Mouse (Mus musculus) cerebellum, postnatal 10 days (tissue): ENCODE results near the gene Tax1bp1.
A peak's percentile ranks its signal among the peaks of the same experiment; 100 is the strongest.
"Not testable (repeated sequence)": the region's sequence is repeated elsewhere in the genome, so short reads cannot be mapped to it uniquely, and the experiment has no call there.

ENCODE experiments used
- DNase-seq, 2 experiments: peaks; one replicate each; pipeline ENCODE4 v3.0.0; 2021; ENCODE audit warnings: mixed read lengths in 2 of 2

The Tax1bp1 gene

GRCm38 (mm10) chr6:52713104-52713896 is at the start of gene Tax1bp1:
Tax1bp1 (plus strand) TSS chr6:52713729.
- DNase-seq, result peak; percentile 96 to 97

GRCm38 (mm10) chr6:52667641-52668040 is 45.9 kb upstream of the Tax1bp1 start:
- DNase-seq, result no peak

- not testable (repeated sequence) for DNase-seq
These were observed 43.7 kb upstream of the Tax1bp1 start for GRCm38 (mm10) chr6:52669878-52670277.

DNA sequence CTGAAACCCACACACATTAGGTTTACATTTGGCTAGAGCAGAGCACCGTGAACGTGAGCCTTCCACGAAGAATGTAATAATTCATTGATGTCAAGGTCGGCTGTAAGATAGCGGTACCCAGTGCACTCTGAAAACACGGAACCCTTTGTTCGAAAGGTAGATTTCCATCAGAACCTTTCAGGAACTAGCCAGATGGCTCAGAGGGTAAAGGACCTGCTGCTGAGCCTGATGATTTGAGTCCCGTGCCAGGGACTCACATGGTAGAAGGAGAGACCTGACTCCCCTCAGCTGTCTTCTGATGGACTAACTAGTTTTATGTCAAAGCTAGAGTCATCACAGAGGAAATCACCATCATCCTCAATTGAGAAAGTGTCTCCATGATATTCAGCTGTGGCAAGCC is 41.7 kb upstream of the Tax1bp1 start:
- peak in 1 of 2 experiments; percentile 28 for DNase-seq

- no peak for DNase-seq
These were observed 41.0 kb upstream of the Tax1bp1 start for GRCm38 (mm10) chr6:52672539-52672938.

- DNase-seq, result no peak
These were observed 39.8 kb upstream of the Tax1bp1 start for GRCm38 (mm10) chr6:52673706-52674105.

GRCm38 (mm10) chr6:52674541-52674940 is 39.0 kb upstream of the Tax1bp1 start:
- DNase-seq, result peak; percentile 39 to 49

- peak; percentile 45 to 66 for DNase-seq
These were observed 38.2 kb upstream of the Tax1bp1 start for GRCm38 (mm10) chr6:52675222-52675921.

GRCm38 (mm10) chr6:52677534-52677933 is 36.0 kb upstream of the Tax1bp1 start:
- not testable (repeated sequence) for DNase-seq

GRCm38 (mm10) chr6:52679565-52679964 is 34.0 kb upstream of the Tax1bp1 start:
- DNase-seq, result no peak

- no peak for DNase-seq
These were observed 33.0 kb upstream of the Tax1bp1 start for GRCm38 (mm10) chr6:52680458-52681032.

- DNase-seq, result no peak
These were observed 31.6 kb upstream of the Tax1bp1 start for GRCm38 (mm10) chr6:52681847-52682485.

GRCm38 (mm10) chr6:52682607-52683006 is 30.9 kb upstream of the Tax1bp1 start:
- DNase-seq, result no peak

- DNase-seq, result no peak
These were observed 26.5 kb upstream of the Tax1bp1 start for GRCm38 (mm10) chr6:52686901-52687500.

DNA sequence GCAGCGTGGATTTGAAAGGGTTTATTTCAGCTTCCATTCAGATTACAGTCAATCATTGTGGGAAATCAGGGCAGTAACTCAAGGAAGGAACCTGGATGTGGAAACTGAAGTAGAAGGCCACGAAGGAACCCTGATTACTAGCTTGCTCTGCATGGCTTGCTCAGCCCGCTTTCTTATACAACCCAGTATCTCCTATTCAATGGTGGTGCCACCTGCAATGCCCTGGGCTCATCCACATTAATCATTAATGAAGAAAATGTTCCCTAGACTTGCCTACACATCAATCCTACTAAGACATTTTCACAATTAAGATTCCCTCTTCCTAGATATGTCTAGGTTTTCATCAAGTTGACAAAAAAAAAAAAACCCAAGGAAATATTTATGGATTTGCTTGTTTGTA is 23.2 kb upstream of the Tax1bp1 start:
- DNase-seq, result no peak

DNA sequence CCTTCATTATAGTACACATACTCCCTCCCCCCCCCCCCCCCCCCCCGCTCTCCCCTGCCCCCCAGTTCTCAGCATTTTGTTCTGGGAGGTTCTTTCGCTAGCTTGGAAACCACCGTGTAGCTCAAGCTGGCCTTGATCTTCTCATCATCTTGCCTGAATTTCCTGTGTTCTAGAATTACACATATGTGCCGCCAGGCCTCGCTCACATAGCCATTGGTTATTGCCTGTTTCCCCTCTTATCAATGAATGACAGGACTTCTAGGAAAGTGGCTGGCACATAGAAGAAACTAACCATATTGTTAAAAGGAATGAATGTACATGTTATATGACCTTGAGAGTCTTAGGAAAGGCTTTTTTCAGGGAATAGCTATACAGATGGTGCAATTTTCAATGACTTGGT is 21.7 kb upstream of the Tax1bp1 start:
- DNase-seq, result no peak

- peak; percentile 64 to 69 for DNase-seq
These were observed 21.0 kb upstream of the Tax1bp1 start for GRCm38 (mm10) chr6:52692451-52693063.

DNA sequence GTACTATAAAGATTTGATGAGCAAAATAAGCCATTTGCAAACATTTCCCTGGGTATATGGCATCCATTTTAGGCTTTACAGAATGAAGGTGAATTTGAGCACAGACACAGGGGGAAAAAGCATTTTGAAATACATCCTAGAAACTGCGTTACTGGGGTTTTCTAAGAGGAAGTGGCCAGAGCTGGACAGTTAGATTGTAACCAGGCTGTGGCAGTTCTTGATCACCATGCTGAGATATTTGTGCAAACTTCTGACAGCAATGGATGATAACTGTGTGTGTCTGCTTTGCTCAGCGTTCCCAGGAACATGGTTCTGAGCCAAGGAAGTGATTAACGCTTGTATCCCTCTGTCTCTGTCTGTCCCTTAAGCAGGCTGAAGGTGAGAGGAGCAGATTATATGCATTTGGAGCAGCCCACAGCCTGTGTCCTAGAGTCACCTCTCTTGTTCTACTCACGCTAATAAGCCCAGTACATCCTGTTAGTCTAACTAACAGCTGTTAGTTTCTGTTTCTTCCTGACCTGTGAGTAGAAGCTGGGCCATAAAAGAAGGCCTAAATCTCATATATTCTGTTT is 15.5 kb upstream of the Tax1bp1 start:
- no peak for DNase-seq

- no peak for DNase-seq
These were observed 14.5 kb upstream of the Tax1bp1 start for GRCm38 (mm10) chr6:52699050-52699449.

- DNase-seq, result no peak
These were observed 13.6 kb upstream of the Tax1bp1 start for GRCm38 (mm10) chr6:52699899-52700298.

GRCm38 (mm10) chr6:52703263-52703662 is 10.3 kb upstream of the Tax1bp1 start:
- no peak for DNase-seq

GRCm38 (mm10) chr6:52705280-52705679 is 8.2 kb upstream of the Tax1bp1 start:
- no peak for DNase-seq
